Mouse (Mus musculus) heart, postnatal 4 days (tissue): ENCODE measurements around the gene Dync1i1. TPM values are rescaled to one million over a fixed set of nuclear protein-coding genes. Genes with fewer than 3 reads are reported as not detected.
"Not testable (repeated sequence)": the region's sequence is repeated elsewhere in the genome, so short reads cannot be mapped to it uniquely, and the experiment has no call there.

Experiments
- DNase-seq: peaks from one replicate; pipeline ENCODE4 v3.0.0; 2021
- total RNA-seq, 2 experiments: library from RNA; stranded (reverse); gene quantifications; 2 replicates each; pipeline ENCODE4 v1.2.3; 2021

Dync1i1 gene
- total RNA-seq: 1 to 10 TPM; 1.1 to 1.3 TPM

DNA sequence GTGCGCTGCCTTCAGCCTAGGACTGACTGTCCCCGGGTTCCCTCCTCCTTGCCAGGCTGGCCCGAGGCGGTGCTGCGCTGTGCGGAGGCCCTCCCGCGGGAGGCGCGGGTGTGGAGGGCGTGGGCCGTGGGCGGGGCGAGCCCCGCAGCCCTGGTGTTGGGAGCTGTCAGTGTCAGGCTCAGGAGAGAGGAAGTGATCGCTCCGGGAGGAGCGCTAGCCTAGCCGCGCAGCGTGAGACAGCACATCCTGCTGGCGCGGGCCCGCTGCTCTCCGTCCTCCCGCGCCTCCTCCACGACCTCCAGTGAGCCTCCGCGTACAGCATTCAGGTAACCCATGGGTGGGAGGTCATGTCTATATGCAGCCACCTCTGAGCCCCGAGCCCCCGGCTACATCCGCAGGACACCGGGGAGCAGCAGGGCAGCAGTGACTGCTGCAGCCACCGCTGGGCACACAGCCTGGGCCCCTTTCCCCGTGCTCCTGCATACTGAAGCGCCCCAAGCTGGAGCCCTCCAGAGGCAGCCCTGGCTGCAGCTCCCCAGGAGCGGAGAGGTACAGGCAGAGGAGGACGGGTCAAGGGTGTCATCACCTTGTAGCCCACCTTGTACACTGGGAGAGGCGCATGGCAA is at the start of gene Dync1i1:
Gene Dync1i1 (plus strand): TSS at position 29 of the 626 bp plus-strand sequence.
- DNase-seq: peak; percentile 25

GRCm38 (mm10) chr6:5679738-5680137 is 45.7 kb upstream of the Dync1i1 start:
- no peak for DNase-seq

DNA sequence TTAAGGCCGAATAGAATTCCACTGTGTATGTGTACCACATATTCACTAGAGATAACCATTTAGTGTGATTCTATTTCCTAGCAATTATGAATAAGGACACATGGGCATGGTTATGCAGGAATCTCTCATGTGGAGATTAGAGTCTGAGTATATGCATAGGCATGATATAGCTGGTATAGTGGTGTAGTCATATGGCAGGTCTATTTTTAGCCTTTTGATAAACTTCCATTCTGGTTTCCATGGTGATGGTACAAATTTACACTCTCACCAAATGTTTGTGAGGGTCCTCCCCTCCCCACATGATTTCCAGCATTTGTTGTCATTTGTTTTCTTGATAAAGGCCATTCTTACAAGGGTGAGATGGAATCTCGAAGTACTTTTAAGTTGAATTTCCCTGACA is 23.6 kb upstream of the Dync1i1 start:
- DNase-seq: no peak

- not testable (repeated sequence) for DNase-seq
Observed at GRCm38 (mm10) chr6:5707894-5708293, 17.5 kb upstream of the Dync1i1 start.

DNA sequence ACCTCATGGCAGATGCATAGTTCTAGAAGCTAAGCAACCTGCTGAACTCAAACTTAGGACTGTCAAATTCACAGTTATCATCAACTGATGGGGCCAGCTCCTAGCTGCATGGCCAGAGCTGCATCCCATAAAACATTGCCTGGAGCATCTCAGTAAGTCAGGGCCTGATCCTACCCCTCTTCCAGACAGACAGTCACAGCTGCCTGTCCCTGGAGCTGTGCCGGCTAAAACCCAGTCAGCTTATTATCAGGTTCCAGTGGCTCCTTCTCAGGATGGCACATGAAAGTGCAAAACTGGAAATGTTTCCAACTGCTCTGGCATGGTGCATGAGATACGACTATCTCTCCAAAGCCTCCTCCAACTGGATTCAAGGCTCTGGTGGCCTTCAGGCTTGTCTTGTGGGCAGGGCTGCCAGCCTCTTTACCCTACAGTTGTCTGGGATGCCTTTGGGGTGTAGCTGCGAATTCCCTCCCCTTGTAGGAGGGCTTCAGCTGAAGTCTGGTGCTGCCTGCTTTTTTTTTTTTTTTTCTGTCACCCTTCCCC is 15.3 kb upstream of the Dync1i1 start:
- DNase-seq: no peak

DNA sequence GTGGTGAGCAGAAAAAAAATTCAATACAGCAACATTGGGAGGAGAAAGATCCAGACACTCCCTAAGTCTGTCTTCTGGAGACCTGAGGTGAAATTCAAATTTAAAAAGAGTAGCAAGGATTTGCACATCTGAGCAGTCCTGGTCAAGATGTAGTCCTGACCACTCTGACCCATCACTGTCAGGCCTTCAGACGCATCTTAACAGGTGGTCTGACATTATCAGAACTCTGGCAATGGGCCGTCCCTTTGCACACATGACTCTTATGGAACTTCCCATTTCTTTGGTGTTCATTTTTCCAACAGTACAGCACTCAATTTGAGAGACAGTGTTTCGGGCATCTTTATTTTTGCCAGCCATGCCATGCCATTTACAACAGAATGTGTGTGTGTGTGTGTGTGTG is 12.8 kb upstream of the Dync1i1 start:
- no peak for DNase-seq

DNA sequence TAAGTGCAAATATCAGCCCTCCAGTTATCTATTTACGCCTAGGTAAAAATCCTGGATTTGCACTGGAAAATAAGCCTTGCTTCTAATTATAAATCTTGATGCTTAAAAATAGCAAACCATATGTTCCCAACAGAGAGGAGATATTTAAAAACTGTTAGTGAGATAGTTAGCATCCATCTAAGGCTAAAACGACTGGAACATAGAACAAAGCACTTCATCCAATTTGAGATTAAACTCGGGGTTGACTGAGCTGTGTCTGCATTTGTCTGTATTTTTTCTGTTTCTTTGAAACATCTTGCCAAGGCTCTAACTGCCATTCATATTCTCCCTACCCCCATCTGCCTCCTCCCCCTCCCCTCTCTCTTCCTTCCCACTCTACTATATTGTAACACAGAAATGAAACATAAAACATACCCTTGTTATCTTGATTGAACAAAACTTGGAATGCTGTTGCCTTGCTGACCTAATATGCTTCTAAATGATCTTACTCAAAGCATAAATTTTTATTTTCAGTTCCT is 10.3 kb upstream of the Dync1i1 start:
- no peak for DNase-seq

DNA sequence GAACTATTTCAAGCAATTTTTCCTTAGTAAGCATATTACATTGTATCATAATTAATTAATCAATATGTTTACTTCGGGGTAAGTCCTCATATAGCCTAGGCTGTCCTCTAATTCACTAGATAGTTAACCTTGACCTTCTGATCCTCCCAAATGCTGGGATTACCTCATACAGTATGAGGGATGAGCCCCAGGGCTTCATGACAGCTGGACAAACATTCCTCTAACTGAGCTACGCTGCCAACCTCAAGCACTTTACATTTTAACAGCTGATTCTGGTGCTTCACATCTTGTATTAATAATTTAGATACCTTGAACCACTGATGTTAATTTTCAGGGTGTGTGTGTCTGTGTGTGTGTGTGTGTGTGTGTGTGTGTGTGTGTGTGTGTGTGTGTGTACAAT is 6.5 kb upstream of the Dync1i1 start:
- DNase-seq: no peak

DNA sequence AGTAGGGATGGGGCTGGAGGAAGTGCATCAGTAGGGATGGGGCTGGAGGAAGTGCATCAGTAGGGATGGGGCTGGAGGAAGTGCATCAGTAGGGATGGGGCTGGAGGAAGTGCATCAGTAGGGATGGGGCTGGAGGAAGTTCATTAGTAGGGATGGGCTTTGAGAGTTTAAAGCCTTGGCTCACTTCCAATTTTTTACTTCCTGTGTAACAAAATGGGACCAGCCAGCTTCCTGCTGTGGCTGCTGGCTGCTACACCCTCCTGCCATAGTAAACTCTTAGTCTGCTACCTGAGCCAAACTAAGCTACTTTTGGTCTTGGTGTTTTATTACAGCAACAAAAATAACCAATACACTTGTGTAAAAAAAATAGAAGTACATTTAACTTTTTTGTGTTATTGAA is 4.7 kb upstream of the Dync1i1 start:
- DNase-seq: not testable (repeated sequence)

GRCm38 (mm10) chr6:5723986-5724385 is 1.5 kb upstream of the Dync1i1 start:
- DNase-seq: no peak

- DNase-seq: no peak
Observed at GRCm38 (mm10) chr6:5726237-5726670, 815 bp downstream of the Dync1i1 start.

- no peak for DNase-seq
Observed at GRCm38 (mm10) chr6:5733217-5733616, 7.8 kb downstream of the Dync1i1 start.

DNA sequence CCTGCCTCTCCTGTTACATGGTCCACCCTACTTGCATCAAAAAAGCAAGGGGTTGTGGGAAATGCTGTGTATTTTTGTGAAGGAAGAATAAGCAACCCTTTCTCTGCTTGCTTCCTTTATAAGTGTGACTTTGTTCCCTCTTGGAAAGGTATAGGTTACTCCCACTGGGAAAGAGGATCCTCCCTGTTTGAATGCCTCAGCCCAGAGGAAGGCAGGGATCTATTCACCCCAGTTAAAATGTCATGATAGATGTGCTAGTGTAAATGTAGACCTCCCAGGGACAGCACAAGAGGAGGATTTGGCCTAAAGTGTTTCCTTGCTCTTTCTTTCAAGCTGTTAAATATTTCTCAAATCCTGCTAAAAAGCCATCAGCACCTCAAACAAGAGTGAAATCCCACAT is 9.0 kb downstream of the Dync1i1 start:
- no peak for DNase-seq

DNA sequence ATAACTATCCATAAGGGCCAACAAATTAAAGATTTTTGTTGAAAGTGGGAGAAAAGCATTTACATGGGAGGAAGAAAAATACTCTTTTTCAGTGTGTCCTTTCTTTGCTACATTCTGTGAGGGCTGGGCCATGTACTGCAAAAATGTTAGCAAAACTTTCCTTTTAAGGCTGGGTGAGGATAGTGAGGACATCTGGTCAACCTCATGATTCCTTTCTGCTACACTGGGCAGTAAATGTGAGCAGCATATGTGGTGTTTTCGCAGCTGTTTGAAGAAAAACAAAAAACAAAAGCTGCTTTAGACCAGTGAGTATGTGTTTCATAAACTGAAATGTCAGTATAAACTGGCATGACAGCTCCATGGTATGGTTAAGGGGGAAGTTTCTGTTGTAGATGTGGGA is 9.4 kb downstream of the Dync1i1 start:
- DNase-seq: no peak

DNA sequence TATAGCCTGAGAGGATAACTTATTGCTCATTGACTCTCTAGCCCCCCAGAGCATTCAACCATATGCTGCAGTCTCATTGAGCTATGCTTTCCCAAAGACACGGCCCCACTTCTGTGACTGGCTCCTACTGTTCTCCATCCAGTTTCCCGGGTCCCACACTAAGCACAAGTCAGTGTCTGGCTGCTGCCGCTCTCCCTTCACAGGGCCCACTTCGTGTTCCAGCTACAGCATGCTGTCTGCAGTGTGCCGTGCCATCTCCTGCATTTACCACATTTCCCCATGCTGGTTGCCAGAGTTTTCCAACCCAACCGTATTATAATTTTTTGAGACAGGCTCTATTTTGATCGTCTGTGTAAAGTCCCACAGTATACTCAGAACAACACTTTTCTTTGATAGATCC is 14.3 kb downstream of the Dync1i1 start:
- no peak for DNase-seq

DNA sequence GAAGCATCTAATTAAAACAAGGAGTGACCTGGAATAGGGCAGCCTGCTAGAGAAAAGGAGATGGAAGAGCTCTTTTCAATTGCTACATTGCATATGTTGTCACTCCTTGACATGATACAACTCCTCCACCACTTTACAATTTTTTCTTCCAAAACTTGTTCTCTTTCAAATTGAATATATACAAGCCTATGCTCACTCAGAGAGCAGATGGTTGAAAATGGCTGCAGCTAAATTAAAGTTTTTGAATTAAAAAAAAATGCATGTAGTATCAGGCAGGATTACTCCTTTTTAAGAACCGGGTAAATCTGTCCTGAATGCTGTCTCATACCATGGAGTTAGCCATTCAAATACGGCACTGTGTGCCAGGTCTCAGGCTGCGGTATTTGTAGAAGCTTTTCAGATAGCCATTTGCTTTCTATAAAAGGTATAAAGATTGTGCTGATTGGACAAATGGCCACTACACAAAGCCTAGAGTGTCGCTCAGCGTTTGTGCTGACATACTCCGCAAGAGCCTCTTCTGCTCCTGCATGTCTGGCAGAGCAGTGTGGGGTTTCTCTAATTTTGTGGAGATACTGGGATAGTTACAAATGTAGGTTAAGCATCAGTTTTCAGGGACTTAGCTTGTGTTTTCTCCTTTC is 16.1 kb downstream of the Dync1i1 start:
- no peak for DNase-seq

DNA sequence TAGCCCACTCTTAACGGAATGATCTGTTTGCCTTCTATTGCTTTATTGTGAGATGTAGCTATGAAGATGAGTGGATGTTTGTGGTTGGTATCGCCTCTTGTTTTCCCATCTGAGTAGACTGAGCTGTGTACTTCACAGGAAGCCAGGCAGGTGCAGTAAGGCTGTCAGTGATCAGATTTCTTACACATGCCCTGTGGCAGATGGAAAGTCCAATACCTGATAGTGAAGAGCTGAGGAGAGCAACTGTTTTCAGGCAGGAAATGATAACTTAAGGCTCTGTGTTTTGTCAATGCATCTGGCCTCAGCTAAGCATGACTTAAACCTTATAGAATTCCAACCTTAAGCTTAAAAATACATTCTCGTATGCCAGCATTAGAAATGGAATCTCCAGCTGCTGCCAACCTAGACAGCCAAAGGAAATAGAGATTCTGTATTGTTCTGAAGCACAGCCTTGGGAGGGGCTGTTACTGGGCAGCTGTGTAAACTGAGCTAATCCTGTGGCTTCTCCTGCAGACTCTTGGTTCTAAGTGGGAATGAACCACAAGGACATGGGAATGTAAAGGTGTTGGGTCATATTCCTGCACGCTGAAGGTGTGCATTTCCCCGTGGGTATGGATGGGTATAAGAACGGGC is 24.8 kb downstream of the Dync1i1 start:
- no peak for DNase-seq

- peak; percentile 17 for DNase-seq
Observed at GRCm38 (mm10) chr6:5752128-5752527, 26.7 kb downstream of the Dync1i1 start.

DNA sequence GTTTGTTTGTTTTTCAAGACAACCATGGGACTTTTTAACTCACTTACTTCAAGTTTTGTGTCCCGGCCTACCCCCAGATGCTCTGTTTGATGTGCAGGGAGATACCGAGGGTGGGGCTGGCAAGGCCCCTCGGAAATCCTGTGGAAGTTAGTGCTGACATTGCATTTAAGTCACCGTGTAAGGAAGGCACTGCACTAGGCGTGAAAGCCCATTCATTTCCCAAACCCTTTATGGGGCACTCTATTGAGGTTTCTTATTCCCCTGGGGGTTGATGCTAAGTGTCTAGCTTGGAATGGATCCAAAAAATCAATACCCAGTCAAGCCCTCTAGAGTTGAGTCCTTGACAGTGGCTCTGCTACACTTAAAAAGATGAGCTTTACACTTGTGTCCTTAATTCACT is 27.2 kb downstream of the Dync1i1 start:
- DNase-seq: no peak

- DNase-seq: no peak
Observed at GRCm38 (mm10) chr6:5756509-5757130, 31.2 kb downstream of the Dync1i1 start.

- DNase-seq: no peak
Observed at GRCm38 (mm10) chr6:5762943-5763342, 37.5 kb downstream of the Dync1i1 start.

DNA sequence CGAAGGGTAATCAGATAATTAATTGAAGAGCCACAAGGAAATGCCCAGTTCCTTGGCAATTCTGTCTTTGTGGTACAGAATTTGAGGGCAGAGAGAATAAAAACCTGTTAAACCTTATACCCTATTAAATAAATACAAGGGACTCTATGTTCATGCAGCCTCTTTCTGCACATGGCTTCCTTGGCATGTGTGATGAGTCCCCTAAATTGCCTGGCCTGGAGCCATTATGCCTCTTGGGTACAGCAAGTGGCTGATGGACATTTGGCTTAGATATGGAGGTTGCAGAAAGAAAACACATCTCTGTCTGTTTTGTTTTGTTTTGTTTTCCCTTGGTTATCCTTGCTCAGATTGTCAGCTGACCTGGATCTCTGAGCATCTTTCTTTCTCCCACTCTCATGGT is 43.1 kb downstream of the Dync1i1 start:
- DNase-seq: no peak

DNA sequence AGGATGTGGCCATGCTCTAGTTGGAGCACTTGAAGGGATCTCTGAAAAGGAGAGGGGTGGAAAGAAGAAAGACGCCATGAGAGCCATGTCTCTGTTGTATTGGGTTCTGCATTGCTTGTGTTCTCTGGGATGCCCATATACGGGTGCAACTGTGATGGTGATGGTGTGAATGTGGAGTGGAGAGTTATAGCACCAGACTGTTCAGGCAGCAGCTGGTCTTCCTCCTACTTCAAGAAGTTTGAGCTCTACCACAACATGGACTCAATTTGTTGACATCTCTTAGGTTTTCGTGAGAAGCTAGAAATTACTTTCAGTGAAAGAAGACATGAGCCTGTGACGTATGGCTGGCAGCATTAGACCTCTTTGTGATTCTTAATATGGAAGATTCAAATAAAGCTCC is 44.8 kb downstream of the Dync1i1 start:
- DNase-seq: no peak
